Mouse (Mus musculus): Measurements from ENCODE around the gene Jak3. TPM values are rescaled to one million over a fixed set of nuclear protein-coding genes. Genes with fewer than 3 reads are reported as not detected.
A peak's percentile ranks its signal among the peaks of the same experiment; 100 is the strongest.

Jak3 gene
- polyA plus RNA-seq, 1 experiment: not detected

DNA sequence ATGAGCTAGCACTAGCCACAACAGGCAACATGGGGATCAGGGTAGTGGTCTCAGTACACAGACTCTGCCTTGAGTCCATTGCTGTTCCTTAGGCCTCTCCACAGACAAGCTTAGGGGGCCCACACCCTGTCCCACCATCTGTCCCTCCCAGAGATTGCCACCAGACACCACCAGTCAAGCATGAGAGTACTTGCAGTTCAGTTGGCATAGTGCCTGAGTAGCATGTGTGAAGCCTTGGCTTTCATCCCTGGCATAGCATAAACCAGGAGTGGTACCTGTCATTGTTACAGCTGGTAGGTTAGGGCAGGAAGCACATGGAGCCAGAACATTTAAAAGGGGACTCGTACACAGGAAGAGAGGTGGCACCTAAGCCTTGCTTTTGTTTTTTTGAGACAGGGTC, 16.3 kb upstream of the Jak3 start:
- no peak overlapping the region for H3K27ac ChIP-seq (ENCODE audit: insufficient read depth, low read depth, low read length)
- no peaks in the 10 kb centered on the region for H3K4me1 ChIP-seq (ENCODE audit: control insufficient read depth, insufficient read depth, low read length)
- no peak for TF ChIP-seq POLR2A (IDR thresholded peaks at IDR 0.05; ENCODE audit: insufficient read depth, low read depth, low read length)
- no peak overlapping the region for H3K4me3 ChIP-seq (ENCODE audit: insufficient read depth, low read depth, low read length)
- 65% methylated on average over 1 of the region's 1 CpGs for WGBS

DNA sequence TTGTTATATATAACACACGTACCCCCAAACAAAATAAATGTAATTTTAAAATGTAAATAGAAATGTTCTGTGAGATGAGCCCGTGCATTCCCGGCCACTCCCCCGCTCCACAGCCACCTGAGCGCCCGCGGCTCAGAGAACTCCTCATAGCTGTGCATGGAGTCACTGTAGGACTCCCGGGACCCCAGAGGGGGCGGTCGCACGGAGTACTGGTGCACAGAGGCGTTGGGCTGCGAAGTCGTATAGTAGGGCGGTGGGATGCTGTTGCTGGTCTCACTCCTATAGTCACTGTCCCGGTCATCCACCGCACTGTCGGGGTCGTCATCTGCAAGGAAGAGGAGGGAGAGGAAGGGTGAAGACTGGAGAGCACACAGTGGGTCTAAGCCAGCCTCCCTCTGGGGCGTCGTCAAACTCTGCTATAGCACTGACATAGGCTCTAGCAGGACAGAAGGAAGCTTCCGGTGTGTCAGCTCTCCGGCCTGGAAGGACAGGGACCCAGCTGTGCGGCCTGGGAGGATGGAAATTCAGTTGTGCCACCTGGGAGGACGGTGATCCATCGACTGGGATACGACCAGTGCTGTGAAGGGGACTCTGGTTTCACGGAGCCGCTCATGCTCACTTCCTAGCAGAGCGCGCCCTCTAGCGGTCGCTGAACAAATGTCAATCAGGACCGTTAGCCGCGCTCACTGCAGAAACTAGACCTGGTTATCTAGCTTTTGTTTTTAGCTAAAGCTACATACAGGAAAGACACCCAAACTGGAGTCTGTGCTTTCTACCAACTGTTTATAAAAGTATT, 15.6 kb upstream of the Jak3 start:
- H3K27ac ChIP-seq (ENCODE audit: insufficient read depth, low read depth, low read length): no peak overlapping the region
- H3K4me1 ChIP-seq (ENCODE audit: control insufficient read depth, insufficient read depth, low read length): peaks cover 1% of the 10 kb centered on the region; the same call in 1 of the 2 replicates
- H3K4me3 ChIP-seq (ENCODE audit: insufficient read depth, low read depth, low read length): no peak overlapping the region
- 18% methylated on average over 36 of the region's 36 CpGs for WGBS
- TF ChIP-seq POLR2A (IDR thresholded peaks at IDR 0.05; ENCODE audit: insufficient read depth, low read depth, low read length) (no peak), CTCF (IDR thresholded peaks at IDR 0.05; ENCODE audit: insufficient read depth, low read depth, low read length) (peak; percentile 87)

DNA sequence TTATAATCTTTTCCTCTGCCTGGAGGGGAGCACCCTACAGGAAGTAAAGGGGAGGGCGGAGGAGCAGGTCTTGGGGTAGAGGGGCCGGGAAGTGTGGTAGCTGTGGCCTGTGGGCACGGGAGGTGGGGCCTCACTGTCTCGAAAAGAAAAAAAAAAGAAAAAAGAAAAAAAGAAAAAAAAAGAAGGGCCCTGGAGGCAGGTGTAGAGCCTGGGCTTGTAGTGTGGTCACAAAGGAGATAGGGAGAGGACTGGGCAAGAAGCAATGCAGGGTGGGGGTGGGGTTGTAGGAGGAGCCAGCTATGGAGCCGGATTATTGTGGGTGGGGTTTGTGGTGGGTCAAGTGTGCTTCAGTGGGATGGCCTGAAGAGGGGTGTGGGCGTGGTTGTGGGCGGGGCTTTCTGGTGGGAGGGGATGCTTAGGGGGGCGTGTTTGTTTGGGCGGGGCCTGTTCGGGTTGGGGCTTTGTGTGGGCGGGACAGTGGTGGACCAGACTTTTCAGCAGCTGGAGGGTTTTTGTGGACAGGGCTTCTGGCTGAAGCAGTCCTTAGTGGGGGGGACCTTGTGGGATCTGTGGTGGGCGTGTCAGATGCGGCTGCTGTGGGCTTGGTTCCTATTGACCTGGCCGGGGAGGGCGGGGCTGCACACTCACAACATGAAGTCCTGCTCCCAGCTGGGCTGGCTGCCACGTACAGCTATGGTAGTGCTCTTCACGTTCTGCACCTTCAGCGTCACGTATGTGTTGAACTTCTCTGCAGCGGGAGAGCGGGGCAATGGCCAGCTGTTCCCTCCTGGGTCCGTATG, 10.6 kb upstream of the Jak3 start:
- Histone ChIP-seq H3K27ac (ENCODE audit: insufficient read depth, low read depth, low read length) (no peak overlapping the region), H3K4me1 (ENCODE audit: control insufficient read depth, insufficient read depth, low read length) (peaks cover 39% of the 10 kb centered on the region), H3K4me3 (ENCODE audit: insufficient read depth, low read depth, low read length) (no peak overlapping the region)
- WGBS: 23% methylated on average over 22 of the region's 22 CpGs
- TF ChIP-seq POLR2A (IDR thresholded peaks at IDR 0.05; ENCODE audit: insufficient read depth, low read depth, low read length) (no peak), CTCF (IDR thresholded peaks at IDR 0.05; ENCODE audit: insufficient read depth, low read depth, low read length) (no peak)

DNA sequence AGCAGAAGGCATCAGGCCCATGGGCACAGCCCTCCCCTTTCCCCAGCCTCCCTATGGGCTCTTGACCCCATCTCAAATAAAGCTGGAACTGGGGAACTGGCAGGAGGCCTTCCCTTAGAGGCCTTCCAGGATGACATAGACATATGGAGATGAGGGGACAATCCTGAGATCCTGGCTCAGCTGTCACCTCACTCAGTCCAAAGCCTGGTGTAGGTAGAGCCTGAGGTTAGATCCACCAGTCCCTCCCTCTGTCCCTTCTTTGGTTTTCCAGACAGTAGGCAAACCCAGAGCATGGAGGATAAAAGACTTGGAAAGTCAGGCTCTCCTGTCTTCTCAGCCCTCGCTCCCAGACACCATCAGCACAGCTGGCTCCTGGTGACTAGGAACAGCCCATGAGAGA, 9.2 kb upstream of the Jak3 start:
- TF ChIP-seq CTCF (IDR thresholded peaks at IDR 0.05; ENCODE audit: insufficient read depth, low read depth, low read length) (no peak), POLR2A (IDR thresholded peaks at IDR 0.05; ENCODE audit: insufficient read depth, low read depth, low read length) (no peak)
- Histone ChIP-seq H3K27ac (ENCODE audit: insufficient read depth, low read depth, low read length) (peak overlapping the region; percentile 47; the same call in 1 of the 2 replicates), H3K4me3 (ENCODE audit: insufficient read depth, low read depth, low read length) (no peak overlapping the region), H3K4me1 (ENCODE audit: control insufficient read depth, insufficient read depth, low read length) (peaks cover 39% of the 10 kb centered on the region)
- 21% methylated on average over 1 of the region's 1 CpGs for WGBS

DNA sequence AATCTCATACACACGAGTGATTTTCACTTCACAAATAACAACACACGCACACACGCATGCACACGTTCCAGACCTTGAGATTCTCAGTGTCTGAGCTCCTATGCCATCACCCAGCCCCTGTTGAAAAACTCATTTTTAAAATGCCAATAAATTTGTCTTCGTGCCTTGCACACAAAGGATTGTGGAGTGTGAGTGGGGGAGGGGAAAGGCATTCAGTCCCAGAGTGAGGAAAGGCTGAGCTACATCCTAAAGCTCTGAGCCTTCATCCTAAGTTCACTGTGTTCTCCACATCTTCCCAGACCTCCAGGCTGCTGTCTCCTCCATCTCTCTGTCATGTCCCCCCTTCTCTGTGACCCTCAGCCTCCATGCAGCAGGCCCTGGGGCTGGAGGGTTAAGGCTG, 8.8 kb upstream of the Jak3 start:
- Histone ChIP-seq H3K4me1 (ENCODE audit: control insufficient read depth, insufficient read depth, low read length) (peaks cover 39% of the 10 kb centered on the region), H3K27ac (ENCODE audit: insufficient read depth, low read depth, low read length) (peak overlapping the region; percentile 47; the same call in 1 of the 2 replicates), H3K4me3 (ENCODE audit: insufficient read depth, low read depth, low read length) (no peak overlapping the region)
- TF ChIP-seq CTCF (IDR thresholded peaks at IDR 0.05; ENCODE audit: insufficient read depth, low read depth, low read length): no peak
- no peak for TF ChIP-seq POLR2A (IDR thresholded peaks at IDR 0.05; ENCODE audit: insufficient read depth, low read depth, low read length)
- 27% methylated on average over 5 of the region's 5 CpGs for WGBS

DNA sequence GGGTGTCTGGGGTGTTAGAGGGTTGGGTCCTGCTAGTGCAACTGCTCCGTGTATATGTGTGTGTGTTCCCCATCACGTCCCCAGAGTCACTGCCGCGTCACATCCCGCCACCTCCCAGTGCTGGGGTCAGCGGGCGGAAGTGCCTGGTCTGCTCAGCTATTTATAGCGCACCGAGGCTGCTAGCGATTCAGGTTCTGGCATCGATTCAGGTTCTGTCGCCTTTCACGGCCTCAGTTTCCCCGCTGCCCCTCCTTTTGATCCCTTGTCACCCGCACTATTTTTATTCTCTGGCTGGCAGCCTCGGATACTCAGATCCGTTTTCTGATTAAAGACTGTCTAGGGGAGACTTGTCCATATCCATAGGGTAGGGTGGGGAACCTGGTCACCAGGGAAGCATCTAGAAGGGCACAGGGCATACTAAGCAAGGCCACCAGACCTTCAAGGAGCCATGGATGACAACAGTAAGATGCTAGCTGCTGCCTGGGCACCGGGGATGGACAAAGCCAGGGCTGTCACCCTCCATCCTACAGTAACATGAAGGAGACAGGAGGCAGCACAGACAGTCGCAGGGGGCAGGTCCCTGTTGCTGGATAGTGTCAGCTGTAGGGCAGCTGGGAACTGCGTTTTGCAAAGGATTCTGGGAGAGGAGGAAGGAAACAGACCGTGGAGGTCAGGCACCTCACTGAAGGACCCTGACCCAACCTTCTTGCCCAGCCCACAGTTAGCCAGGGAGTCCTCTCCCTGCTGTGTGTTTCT, 7.7 kb upstream of the Jak3 start:
- Histone ChIP-seq H3K27ac (ENCODE audit: insufficient read depth, low read depth, low read length) (peak overlapping the region; percentile 76), H3K4me3 (ENCODE audit: insufficient read depth, low read depth, low read length) (peak overlapping the region; percentile 24), H3K4me1 (ENCODE audit: control insufficient read depth, insufficient read depth, low read length) (peaks cover 39% of the 10 kb centered on the region)
- 1% methylated on average over 21 of the region's 21 CpGs for WGBS
- no peak for TF ChIP-seq CTCF (IDR thresholded peaks at IDR 0.05; ENCODE audit: insufficient read depth, low read depth, low read length)
- TF ChIP-seq POLR2A (IDR thresholded peaks at IDR 0.05; ENCODE audit: insufficient read depth, low read depth, low read length): no peak

DNA sequence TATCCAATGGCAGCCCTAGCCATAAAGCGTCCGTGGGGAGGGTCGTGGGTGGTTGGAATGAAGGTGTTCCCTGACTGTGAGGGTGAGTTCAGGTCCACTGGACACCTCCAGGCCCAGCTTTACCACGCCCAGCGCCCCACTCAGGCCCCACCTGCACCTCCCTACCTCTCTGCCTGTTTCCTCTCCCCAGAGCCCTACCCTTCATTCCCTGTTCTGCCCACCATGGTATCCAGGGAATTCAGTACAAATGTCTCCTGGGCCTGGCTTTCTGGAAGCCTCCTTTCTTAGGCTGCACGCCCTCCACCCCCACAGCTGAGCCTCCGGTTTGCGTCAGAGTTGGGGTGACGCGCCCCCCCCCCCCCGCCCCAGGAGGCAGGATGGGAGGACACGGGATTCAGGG, 5.9 kb upstream of the Jak3 start:
- peak overlapping the region; percentile 81 for H3K4me3 ChIP-seq (ENCODE audit: insufficient read depth, low read depth, low read length)
- 6% methylated on average over 12 of the region's 12 CpGs for WGBS

DNA sequence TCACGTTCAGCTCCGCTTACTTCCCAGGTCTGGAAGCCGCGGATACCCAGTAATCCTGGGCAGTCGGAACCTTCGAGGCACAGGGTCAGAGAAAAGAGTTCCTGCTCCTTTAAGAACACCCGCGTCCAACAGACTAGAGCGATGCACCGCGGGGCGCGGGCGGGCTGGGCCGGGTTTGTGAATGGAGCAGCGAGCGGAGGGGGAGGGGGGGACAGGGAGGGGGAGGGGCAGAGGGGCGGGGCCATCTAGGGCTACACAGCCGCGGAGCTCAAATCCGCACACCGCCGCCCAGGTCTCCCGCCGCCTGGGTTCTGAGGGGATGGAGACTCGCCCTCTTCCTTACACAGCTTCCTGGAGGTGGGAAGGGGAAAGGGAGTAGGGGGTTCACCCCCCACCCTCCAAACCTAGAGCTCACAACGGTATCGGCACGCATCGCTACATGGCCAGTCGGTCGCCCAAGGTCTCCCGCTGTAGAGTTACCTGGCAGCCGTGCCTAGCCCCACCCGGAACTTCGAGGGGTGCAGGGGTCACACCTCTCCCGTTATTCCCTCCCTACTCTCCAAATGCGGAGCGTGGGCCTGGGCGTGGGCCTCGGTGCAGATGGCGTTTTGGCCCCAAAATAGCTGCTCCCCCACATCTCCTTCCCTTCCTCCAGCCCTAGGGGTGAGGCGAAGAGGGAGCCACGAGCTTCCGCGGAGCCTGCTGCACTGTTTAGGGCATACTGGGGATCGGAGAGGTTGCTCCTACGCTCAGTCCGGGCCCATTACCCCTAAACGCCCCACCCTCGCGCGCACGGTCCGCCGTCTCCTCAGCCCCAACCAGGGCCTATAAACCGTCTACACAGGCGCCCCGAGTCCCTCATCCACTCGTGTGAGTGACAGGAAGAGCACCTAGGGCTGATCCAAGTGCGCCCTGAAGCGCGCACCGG, 5.2 kb upstream of the Jak3 start:
- H3K27ac ChIP-seq (ENCODE audit: insufficient read depth, low read depth, low read length): peak overlapping the region; percentile 82
- peak overlapping the region; percentile 81 for H3K4me3 ChIP-seq (ENCODE audit: insufficient read depth, low read depth, low read length)
- peaks cover 39% of the 10 kb centered on the region for H3K4me1 ChIP-seq (ENCODE audit: control insufficient read depth, insufficient read depth, low read length)
- TF ChIP-seq POLR2A (IDR thresholded peaks at IDR 0.05; ENCODE audit: insufficient read depth, low read depth, low read length) (peak; percentile 28; the same call in 1 of the 2 replicates), CTCF (IDR thresholded peaks at IDR 0.05; ENCODE audit: insufficient read depth, low read depth, low read length) (no peak)
- under 1% methylated on average over 63 of the region's 64 CpGs for WGBS

More for the DNA sequence above, 5.9 kb upstream of the Jak3 start:
- Histone ChIP-seq H3K4me1 (ENCODE audit: control insufficient read depth, insufficient read depth, low read length) (peaks cover 39% of the 10 kb centered on the region), H3K27ac (ENCODE audit: insufficient read depth, low read depth, low read length) (peak overlapping the region; percentile 63)
- TF ChIP-seq POLR2A (IDR thresholded peaks at IDR 0.05; ENCODE audit: insufficient read depth, low read depth, low read length) (no peak), CTCF (IDR thresholded peaks at IDR 0.05; ENCODE audit: insufficient read depth, low read depth, low read length) (no peak)
